Mouse (Mus musculus): Measurements from ENCODE around the gene Ptgr2.
"Not testable (repeated sequence)": the region's sequence is repeated elsewhere in the genome, so short reads cannot be mapped to it uniquely, and the experiment has no call there.

Gene Ptgr2

GRCm38 (mm10) chr12:84304101-84304500 is 19.1 kb downstream of the Ptgr2 start:
- no peak for DNase-seq (ENCODE audit: low spot score in 2 of 2)

DNA sequence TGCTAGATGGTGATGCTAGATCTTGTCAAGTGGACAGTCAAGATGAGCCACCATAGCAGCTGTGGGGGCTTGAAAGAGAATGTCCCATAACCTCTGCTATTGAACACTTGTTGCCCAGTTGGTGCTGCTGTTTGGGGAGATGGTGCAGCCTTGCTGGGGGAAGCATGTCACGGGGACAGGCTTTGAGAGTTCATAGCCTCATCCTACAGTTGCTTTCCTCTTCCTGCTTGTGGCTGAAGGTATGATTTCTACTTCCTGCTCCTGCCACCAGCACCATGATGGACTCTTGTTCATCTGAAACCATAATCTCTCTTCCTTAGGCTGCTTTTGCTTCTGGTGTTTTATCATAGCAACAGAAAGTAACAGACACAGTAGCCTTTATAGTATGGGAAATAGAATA is 19.5 kb downstream of the Ptgr2 start:
- DNase-seq (ENCODE audit: low spot score in 2 of 2), result no peak

DNA sequence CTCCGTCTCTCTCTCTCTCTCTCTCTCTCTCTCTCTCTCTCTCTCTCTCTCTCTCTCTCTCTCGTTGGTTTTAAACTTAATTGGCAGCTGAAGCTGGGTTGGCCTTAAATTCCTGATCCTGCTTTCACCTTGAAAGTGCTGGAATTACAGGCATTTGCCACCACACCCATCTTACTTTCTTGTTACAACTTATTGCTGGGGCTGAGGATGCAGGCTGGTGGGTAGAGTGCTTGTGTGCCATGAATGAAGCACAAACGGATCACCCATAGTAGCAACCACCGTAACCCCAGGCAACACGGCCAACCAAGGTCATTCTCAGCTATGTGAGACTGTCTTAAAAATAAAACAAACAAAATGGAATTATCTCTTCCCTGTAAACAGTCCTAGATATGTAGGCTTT is 26.3 kb downstream of the Ptgr2 start:
- DNase-seq (ENCODE audit: low spot score in 2 of 2), result no peak

DNA sequence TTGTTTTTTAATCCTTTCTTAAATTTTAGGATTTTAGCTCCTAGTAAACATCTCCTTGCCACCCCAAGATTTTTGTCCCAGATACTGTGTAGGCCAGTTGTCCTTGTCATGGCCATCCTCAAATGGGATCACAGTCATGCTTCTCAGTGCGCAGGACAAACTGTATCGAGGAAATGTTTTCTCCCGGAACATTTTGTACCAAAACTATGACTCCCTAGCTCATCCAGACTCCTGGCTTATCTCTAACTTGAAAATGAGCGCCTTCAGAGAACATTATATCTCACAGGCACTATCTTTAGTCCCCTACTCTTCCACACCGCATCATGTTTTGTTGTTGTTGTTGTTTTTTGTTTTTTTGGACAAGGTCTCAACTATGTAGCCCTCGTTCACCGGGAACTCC is 31.0 kb downstream of the Ptgr2 start:
- no peak for DNase-seq (ENCODE audit: low spot score in 2 of 2)

GRCm38 (mm10) chr12:84316721-84317621 is 31.9 kb downstream of the Ptgr2 start, which contains the start of gene Zfp410:
Zfp410 (plus strand) TSS chr12:84316852.
- peak; percentile 77 to 79 for DNase-seq (ENCODE audit: low spot score in 2 of 2)

DNA sequence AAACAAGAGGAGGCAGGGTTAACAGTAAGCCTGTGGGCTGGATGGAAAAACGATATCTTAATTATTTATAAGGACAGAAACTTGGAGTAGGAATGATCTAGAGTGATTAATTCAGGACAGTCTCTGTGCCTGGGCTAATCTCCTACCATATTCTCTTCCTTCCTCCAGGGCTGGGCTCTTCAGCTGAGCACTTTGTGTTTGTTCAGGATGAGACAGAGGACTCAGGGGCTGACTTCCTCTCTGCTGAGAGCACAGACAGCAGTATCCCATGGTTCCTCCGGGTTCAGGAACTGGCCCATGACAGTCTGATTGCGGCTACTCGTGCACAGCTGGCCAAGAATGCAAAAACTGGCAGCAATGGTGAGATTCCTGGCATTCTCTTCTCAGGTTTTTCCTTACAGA is 42.1 kb downstream of the Ptgr2 start:
- no peak for DNase-seq (ENCODE audit: low spot score in 2 of 2)

- no peak for DNase-seq (ENCODE audit: low spot score in 2 of 2)
Measured at GRCm38 (mm10) chr12:84336963-84337625, 52.1 kb downstream of the Ptgr2 start.

DNA sequence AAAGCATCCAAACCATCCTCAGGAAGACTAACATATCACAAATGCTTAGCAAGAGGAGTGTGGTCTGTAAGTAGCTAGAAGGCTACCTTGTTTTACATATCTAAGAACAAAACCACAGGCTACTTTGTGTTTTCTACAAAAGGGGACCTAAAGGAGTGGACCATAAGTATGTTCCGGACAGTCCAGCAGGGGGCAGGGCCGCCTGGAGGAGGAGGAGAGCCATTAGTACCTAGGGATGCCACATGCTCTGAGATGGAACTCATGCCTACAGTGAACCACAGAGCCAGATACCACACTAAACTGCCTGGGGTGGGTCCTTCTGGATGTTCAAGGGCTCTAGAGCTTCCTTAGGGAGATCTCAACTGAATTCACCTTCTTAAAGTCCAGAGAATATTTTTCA is 62.2 kb downstream of the Ptgr2 start:
- peak in 1 of 2 experiments; percentile 41 for DNase-seq (ENCODE audit: low spot score in 2 of 2)

- not testable (repeated sequence) for DNase-seq (ENCODE audit: low spot score in 2 of 2)
Measured at GRCm38 (mm10) chr12:84358699-84359098, 73.7 kb downstream of the Ptgr2 start.

GRCm38 (mm10) chr12:84361555-84362489 is 76.8 kb downstream of the Ptgr2 start, which contains the start of the genes Coq6 and Fam161b:
Coq6 (plus strand) TSS chr12:84361657.
Fam161b (minus strand) TSS chr12:84361833.
- DNase-seq (ENCODE audit: low spot score in 2 of 2), result peak; percentile 88 to 92

- no peak for DNase-seq (ENCODE audit: low spot score in 2 of 2)
Measured at GRCm38 (mm10) chr12:84362872-84363271, 77.8 kb downstream of the Ptgr2 start.

GRCm38 (mm10) chr12:84364291-84364690 is 79.3 kb downstream of the Ptgr2 start:
- no peak for DNase-seq (ENCODE audit: low spot score in 2 of 2)

- no peak for DNase-seq (ENCODE audit: low spot score in 2 of 2)
Measured at GRCm38 (mm10) chr12:84365137-84365536, 80.1 kb downstream of the Ptgr2 start.
